Mouse (Mus musculus): ENCODE measurements around the gene Gm42372.

GRCm38 (mm10) chr7:16950861-16951635, 31.8 kb upstream of the Gm42372 start:
- TF ChIP-seq CTCF (IDR thresholded peaks at IDR 0.05; ENCODE audit: low read depth, low read length) (peak; percentile 82), POLR2A (IDR thresholded peaks at IDR 0.05; ENCODE audit: insufficient read depth, low read length) (no peak), EP300 (IDR thresholded peaks at IDR 0.05; ENCODE audit: insufficient read depth, low read depth, low read length) (no peak)
